Mouse (Mus musculus) gastrocnemius, postnatal 14 days (tissue): ENCODE results near the gene Kif1bp. TPM values are rescaled to one million over a fixed set of nuclear protein-coding genes. Genes with fewer than 3 reads are reported as not detected.
"Not testable (repeated sequence)": the region's sequence is repeated elsewhere in the genome, so short reads cannot be mapped to it uniquely, and the experiment has no call there.

Experiments
- DNase-seq: peaks from one replicate; pipeline ENCODE4 v3.0.0; 2021; ENCODE audit warnings: mixed read lengths
- intact Hi-C: fragments of 180-260 bp; cut with DNase I; formaldehyde crosslinking; loops from one replicate; pipeline ENCODE4 v1.15.1; 2025; ENCODE audit warnings: low total_unique reads
- total RNA-seq, 2 experiments: library from RNA; stranded (reverse); gene quantifications; 2 replicates each; pipeline ENCODE4 v1.2.3; 2021

The Kif1bp gene
- total RNA-seq, 2 experiments from 2014 or later: 21.6 to 22.8 TPM

DNA sequence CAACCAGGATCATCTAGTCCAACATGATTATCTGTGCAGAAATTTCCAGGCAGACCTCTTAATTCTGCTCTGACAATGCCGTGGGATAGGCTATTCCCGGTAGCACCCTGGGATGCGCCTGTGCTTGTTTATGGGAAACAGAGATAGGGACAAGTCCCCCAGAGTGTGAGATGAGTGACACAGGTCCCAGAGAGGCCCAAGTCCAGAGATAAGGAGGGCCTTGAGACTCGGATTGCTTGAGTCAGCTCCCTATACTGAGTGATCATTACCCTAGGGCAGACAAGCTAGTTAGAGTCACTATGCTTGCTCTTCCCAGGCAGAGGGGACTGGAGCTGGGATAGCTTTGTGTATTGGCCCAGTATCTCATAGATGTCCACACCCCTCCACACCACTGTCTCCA lies 56.5 kb downstream of the Kif1bp start:
- no peak for DNase-seq
- intact Hi-C loops: no loop called here

DNA sequence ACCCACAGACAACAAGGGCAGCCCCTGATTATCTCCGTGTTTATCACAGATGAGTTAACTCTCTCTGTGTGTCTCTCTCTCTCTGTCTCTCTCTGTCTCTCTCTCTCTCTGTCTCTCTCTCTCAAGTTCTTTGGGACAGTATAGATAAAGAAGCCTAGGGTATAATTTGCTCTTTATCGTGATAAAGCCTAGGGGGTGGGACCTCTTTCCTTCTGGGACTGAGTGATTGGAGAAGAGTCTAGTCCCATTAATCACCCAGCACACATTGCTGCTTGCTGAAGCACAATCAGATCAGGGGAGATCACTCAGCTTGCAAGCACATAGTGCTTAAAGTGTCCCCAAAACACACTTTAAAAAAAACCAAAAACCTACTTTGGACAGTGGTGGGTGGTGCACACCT lies 57.3 kb downstream of the Kif1bp start:
- DNase-seq: no peak
- intact Hi-C loops: no loop called here

DNA sequence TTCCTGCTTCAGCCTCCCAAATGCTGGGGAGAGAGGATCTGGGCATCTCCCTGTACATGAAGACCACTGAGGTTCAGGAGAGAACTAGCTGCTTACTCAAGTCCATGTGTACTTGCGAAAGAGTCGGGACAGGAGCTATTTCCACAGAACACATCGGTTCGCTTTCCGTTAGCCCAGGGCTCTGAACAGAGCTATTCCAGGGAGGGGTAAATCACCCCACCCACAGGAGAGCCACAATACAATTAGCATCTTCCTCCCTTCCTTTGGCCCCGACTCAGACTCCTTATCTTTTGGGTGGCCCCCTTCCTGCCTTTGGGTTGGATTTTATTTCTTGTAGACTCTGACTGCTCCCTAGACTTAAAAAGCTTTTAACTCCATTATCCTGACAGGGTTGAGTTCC lies 60.7 kb downstream of the Kif1bp start:
- intact Hi-C loops: no loop called here
- no peak for DNase-seq

DNA sequence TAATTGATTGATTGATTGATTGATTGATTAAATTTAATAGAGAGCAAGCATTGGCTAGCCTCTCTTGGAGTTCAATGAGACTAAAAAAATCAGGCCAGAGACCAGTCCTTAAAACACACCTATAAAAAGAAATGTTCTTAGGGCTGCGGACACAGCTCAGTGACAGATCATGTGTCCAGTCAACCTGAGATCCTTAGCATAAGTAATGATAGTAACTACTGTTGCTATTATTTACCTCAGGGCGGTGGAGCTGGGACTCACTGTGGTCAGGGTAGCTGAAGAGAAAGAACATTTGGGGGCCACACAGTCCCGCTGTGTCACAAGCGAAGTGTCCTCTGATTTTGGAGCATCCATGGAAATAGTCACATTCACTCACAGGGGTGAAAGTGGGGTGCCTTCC lies 65.4 kb downstream of the Kif1bp start:
- no peak for DNase-seq
- intact Hi-C loops: no loop called here

- DNase-seq: no peak
- intact Hi-C loops: no loop called here
Measured at GRCm38 (mm10) chr10:62511528-62511927, 66.7 kb downstream of the Kif1bp start.

DNA sequence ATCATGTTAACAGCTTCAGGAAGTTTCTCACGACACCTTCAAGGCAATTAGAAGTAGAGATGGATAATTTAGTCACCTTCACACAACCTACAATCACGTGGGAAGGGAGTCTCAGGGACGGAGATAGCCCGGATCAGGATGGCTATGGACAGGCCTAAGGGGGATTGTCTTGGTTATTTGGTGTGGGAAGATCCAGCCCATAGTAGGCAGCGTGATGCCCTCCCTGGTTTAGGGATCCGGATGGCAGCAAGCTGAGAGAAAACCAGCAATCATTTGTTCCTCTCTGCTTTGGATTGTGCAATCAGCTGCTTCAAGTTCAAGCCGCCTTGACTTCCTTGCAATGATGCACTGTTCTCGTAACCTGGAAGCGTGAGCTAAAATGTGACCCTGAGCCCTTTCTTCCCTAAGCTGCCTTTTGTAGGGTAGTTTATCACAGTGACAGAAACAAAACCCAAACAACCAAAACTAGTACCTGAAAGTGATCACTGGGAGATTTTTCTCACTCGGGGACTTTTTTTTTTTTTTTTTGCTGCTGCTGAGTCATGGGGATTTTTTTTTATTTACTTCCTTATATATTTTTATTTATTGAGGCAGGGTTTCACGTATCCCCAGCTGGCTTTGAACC lies 69.1 kb downstream of the Kif1bp start:
- no peak for DNase-seq
- intact Hi-C loops: no loop called here

DNA sequence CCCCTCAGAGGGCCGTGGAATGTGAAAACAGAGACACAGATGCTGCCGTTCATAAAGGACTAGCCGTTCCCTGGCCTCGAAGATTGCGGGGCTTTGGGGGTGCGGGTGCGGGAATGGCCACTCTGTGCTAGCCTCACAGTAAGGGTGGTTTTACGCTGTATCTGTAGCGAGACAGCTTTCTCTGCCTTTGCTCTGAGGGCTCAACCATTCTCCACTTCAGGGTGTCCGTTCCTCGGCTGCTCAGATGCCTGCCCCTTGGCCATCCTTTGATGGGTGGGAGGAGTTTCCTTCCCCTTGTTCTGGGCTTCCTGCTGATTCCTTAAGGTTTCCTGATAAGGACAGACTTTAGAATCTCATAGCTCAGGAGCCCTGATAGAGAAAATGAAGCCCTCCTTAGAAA lies 69.8 kb downstream of the Kif1bp start:
- peak; percentile 22 for DNase-seq
- intact Hi-C loops: no loop called here

DNA sequence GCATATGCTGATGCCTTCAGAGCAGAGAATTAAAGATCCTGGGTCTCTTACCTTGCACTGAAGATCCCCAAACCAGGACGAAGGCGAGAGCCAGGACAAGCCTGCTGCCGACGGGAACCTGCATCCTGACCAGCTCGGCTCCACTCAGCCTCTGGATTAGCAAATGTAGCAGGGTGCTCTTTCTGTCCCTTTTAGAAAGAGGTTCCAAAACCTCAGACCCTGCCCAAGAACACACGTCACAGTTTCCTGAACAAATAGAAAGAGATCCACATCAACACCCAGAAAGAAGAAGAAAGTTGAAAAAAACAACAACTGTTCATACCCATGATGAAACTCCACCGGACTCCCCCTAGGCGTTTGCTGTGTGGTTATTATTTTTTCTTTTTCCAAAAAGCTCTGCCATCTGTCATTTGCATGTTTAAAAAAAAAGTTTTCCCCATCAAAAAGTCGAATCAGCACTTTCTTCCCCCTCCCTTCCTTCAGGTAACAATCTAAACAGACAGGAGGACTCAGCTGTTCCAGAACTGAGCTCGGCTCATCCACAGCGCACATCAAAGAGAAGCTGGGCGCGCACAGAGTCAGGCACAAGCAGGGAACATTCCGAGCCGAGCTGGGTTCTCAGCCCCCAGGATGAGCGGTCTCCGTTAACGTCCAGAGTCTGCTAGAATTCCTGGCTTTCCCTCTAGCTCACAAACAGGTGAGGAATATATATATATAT lies 70.5 kb downstream of the Kif1bp start:
- peak; percentile 61 for DNase-seq
- intact Hi-C loops: no loop called here

GRCm38 (mm10) chr10:62507071-62507470 lies 71.2 kb downstream of the Kif1bp start:
- DNase-seq: no peak
- intact Hi-C loops: no loop called here

- intact Hi-C loops: no loop called here
- DNase-seq: no peak
Measured at GRCm38 (mm10) chr10:62506019-62506556, 72.2 kb downstream of the Kif1bp start.

GRCm38 (mm10) chr10:62505224-62505983 lies 72.9 kb downstream of the Kif1bp start:
- intact Hi-C loops: no loop called here

GRCm38 (mm10) chr10:62503836-62504628 lies 74.2 kb downstream of the Kif1bp start:
- intact Hi-C loops: no loop called here
- no peak for DNase-seq

More at GRCm38 (mm10) chr10:62505224-62505983, 72.9 kb downstream of the Kif1bp start:
- DNase-seq: no peak

DNA sequence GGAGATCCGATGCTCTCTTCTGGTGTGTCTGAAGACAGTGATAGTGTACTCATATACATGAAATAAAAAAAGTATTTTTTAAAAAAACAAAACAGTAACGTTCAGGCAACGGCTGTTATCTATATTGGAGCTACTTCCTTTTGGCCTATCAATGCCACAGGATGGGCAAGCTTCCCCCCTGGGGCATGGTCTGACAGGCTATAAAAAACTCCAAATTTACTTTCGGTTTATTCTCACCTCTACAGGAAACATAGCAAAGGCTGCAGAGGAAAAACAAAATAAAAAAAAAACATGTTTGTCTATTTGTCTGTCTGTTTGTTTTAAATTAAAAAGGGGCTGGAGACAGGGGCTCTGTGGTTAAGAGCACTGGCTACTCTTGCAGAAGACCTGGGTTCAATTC lies 74.9 kb downstream of the Kif1bp start:
- DNase-seq: no peak
- intact Hi-C loops: no loop called here

DNA sequence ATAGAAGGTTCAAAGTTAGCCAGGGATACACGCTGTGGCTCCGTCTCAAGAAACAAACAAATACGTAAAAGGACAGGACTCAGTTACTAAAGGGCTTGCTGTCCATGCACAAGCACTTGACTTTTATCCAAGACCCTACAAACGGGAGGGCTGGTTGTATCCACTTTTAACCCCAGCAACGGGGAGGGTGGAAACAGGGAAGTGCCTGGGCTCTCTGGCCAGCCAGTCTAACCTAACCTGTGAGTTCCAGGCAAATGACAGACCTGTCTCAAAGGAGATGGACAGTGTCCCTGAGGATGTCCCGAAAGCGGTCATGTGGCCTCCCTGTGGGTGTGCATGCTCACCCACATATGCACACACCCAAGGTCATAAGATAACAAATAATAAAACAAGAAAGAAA lies 76.3 kb downstream of the Kif1bp start:
- intact Hi-C loops: loop anchor here (2.0 kb wide), 1 partner anchor 49 kb away; no protein-coding TSS in a partner anchor
- no peak for DNase-seq

DNA sequence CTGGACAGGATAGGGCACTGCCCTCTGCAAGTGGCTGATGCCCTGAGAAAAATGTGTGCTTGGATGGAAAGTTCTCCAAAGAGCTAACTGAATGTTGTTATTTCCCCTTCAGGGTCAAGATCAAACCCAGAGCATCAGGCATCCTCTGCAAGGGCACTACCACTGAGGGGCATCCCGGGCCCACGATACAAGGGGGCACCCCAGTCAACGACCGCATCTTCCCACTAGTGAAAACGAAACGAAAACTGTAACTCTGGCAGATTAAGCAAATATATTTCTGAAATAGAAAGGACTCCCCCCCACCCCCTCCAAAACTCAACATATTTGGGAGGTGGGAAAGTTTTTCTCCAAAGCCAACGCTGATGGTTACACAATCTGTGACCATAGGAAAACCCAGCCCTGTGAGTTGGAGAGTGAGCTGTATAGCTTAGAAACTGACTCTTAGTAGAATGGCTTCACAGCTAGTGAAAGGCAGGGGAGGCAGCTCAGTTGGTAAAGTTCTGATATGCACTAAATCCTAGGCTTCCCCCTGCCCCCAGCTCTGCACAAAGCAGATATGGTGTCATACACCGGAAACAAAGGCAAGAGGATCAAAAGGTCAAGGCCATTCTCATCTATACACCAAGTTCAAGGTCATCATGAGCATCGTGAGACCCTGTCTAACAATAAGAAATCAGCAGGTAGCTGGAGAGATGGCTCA lies 77.2 kb downstream of the Kif1bp start:
- intact Hi-C loops: loop anchor here (2.0 kb wide), 1 partner anchor 50 kb away; no protein-coding TSS in a partner anchor
- DNase-seq: no peak

GRCm38 (mm10) chr10:62500088-62500915 lies 78.0 kb downstream of the Kif1bp start:
- intact Hi-C loops: loop anchor here (2.0 kb wide), 1 partner anchor 50 kb away; no protein-coding TSS in a partner anchor
- peak; percentile 49 for DNase-seq

- DNase-seq, intact Hi-C loops: not testable (repeated sequence)
Measured at GRCm38 (mm10) chr10:62491681-62492080, 86.6 kb downstream of the Kif1bp start.
